Mouse (Mus musculus): Measurements from ENCODE around the gene Uchl3. TPM values are rescaled to one million over a fixed set of nuclear protein-coding genes. Genes with fewer than 3 reads are reported as not detected.

The Uchl3 gene
- 91.5 and 108 TPM in 2 replicates for polyA plus RNA-seq (2015; fragmentation: Nextera tagmentation; extraction: Ambion mirVana)

- Histone ChIP-seq H3K4me1 (peaks cover 6% of the 10 kb centered on the region; the same call in 1 of the 2 replicates), H3K27ac (replicated peaks) (peak within 1 kb of the TSS; percentile 56; the same call in 1 of the 2 replicates), H3K9ac (peak within 1 kb of the TSS; percentile 89), H3K27me3 (replicated peaks) (0 out of 2 replicates have a peak, but pooled peaks cover 4% of the 10 kb centered on the region), H3K36me3 (0 out of 2 replicates have a peak, but pooled peaks cover 2% of the 10 kb centered on the region), H3K4me3 (peak within 1 kb of the TSS; percentile 93), H3K4me2 (peak within 1 kb of the TSS; percentile 88), H3K9me3 (no peaks in the 10 kb centered on the region)
- under 1% methylated on average over 77 of the region's 81 CpGs for WGBS
- peak; percentile 88 for ATAC-seq (ENCODE audit: extremely low read depth, insufficient number of reproducible peaks, low FRiP score, low TSS enrichment)
These were observed at the start of gene Uchl3 for GRCm38 (mm10) chr14:101653581-101654525. Gene Uchl3 (plus strand): TSS chr14:101653967.

- WGBS, result 52% methylated on average over 2 of the region's 2 CpGs
These were observed 47.9 kb upstream of the Uchl3 start for GRCm38 (mm10) chr14:101605843-101606242.

GRCm38 (mm10) chr14:101607631-101608518, 45.9 kb upstream of the Uchl3 start:
- under 1% methylated on average over 62 of the region's 62 CpGs for WGBS
- Histone ChIP-seq H3K4me1 (peaks cover 22% of the 10 kb centered on the region), H3K27me3 (replicated peaks) (no peaks in the 10 kb centered on the region), H3K9me3 (no peaks in the 10 kb centered on the region), H3K4me3 (peak overlapping the region; percentile 91), H3K36me3 (no peaks in the 10 kb centered on the region), H3K4me2 (peak overlapping the region; percentile 96), H3K27ac (replicated peaks) (peak overlapping the region; percentile 94), H3K9ac (peak overlapping the region; percentile 95)
- peak; percentile 28; the same call in 1 of the 2 replicates for ATAC-seq (ENCODE audit: extremely low read depth, insufficient number of reproducible peaks, low FRiP score, low TSS enrichment)

More at GRCm38 (mm10) chr14:101605843-101606242, 47.9 kb upstream of the Uchl3 start:
- no peak overlapping the region for H3K9ac ChIP-seq
- no peaks in the 10 kb centered on the region for H3K27me3 ChIP-seq (replicated peaks)
- H3K4me1 ChIP-seq, result peaks cover 28% of the 10 kb centered on the region
- no peak overlapping the region for H3K27ac ChIP-seq (replicated peaks)
- H3K4me2 ChIP-seq, result peak overlapping the region; percentile 34; the same call in 1 of the 2 replicates
- H3K9me3 ChIP-seq, result no peaks in the 10 kb centered on the region
- no peak for ATAC-seq (ENCODE audit: extremely low read depth, insufficient number of reproducible peaks, low FRiP score, low TSS enrichment)
- no peaks in the 10 kb centered on the region for H3K36me3 ChIP-seq
- H3K4me3 ChIP-seq, result peak overlapping the region; percentile 11; the same call in 1 of the 2 replicates

- H3K36me3 ChIP-seq, result no peaks in the 10 kb centered on the region
- peak within 1 kb of the TSS; percentile 94 for H3K27ac ChIP-seq (replicated peaks)
- peak within 1 kb of the TSS; percentile 95 for H3K9ac ChIP-seq
- peak; percentile 74 for ATAC-seq (ENCODE audit: extremely low read depth, insufficient number of reproducible peaks, low FRiP score, low TSS enrichment)
- no peaks in the 10 kb centered on the region for H3K27me3 ChIP-seq (replicated peaks)
- H3K4me2 ChIP-seq, result peak within 1 kb of the TSS; percentile 96
- no peaks in the 10 kb centered on the region for H3K9me3 ChIP-seq
- H3K4me3 ChIP-seq, result peak within 1 kb of the TSS; percentile 91
- H3K4me1 ChIP-seq, result peaks cover 15% of the 10 kb centered on the region
- WGBS, result under 1% methylated on average over 62 of the region's 62 CpGs
These were observed 45.0 kb upstream of the Uchl3 start, which contains the start of gene Tbc1d4 for GRCm38 (mm10) chr14:101608519-101609368. Gene Tbc1d4 (minus strand): TSS chr14:101609191.

GRCm38 (mm10) chr14:101610701-101611100, 43.1 kb upstream of the Uchl3 start:
- Histone ChIP-seq H3K4me3 (no peak overlapping the region), H3K4me2 (no peak overlapping the region), H3K9me3 (no peaks in the 10 kb centered on the region), H3K4me1 (peaks cover 23% of the 10 kb centered on the region), H3K27me3 (replicated peaks) (no peaks in the 10 kb centered on the region), H3K27ac (replicated peaks) (no peak overlapping the region), H3K9ac (no peak overlapping the region), H3K36me3 (no peaks in the 10 kb centered on the region)
- ATAC-seq (ENCODE audit: extremely low read depth, insufficient number of reproducible peaks, low FRiP score, low TSS enrichment), result no peak
- WGBS, result 47% methylated on average over 10 of the region's 10 CpGs

GRCm38 (mm10) chr14:101613206-101613605, 40.6 kb upstream of the Uchl3 start:
- no peak overlapping the region for H3K27ac ChIP-seq (replicated peaks)
- H3K27me3 ChIP-seq (replicated peaks), result no peaks in the 10 kb centered on the region
- no peaks in the 10 kb centered on the region for H3K9me3 ChIP-seq
- H3K36me3 ChIP-seq, result no peaks in the 10 kb centered on the region
- no peak for ATAC-seq (ENCODE audit: extremely low read depth, insufficient number of reproducible peaks, low FRiP score, low TSS enrichment)
- H3K4me3 ChIP-seq, result no peak overlapping the region
- no peak overlapping the region for H3K4me2 ChIP-seq
- no peak overlapping the region for H3K9ac ChIP-seq
- peaks cover 14% of the 10 kb centered on the region for H3K4me1 ChIP-seq
- WGBS, result 50% methylated on average over 1 of the region's 1 CpGs

- Histone ChIP-seq H3K27me3 (replicated peaks) (no peaks in the 10 kb centered on the region), H3K36me3 (no peaks in the 10 kb centered on the region), H3K27ac (replicated peaks) (no peak overlapping the region), H3K4me3 (no peak overlapping the region), H3K9ac (no peak overlapping the region), H3K4me1 (peaks cover 14% of the 10 kb centered on the region), H3K4me2 (no peak overlapping the region), H3K9me3 (no peaks in the 10 kb centered on the region)
- 65% methylated on average over 9 of the region's 9 CpGs for WGBS
- no peak for ATAC-seq (ENCODE audit: extremely low read depth, insufficient number of reproducible peaks, low FRiP score, low TSS enrichment)
These were observed 37.6 kb upstream of the Uchl3 start for GRCm38 (mm10) chr14:101616178-101616577.

- no peak overlapping the region for H3K4me2 ChIP-seq
- ATAC-seq (ENCODE audit: extremely low read depth, insufficient number of reproducible peaks, low FRiP score, low TSS enrichment), result no peak
- no peak overlapping the region for H3K4me3 ChIP-seq
- no peak overlapping the region for H3K27ac ChIP-seq (replicated peaks)
- 75% methylated on average over 5 of the region's 5 CpGs for WGBS
- H3K9me3 ChIP-seq, result no peaks in the 10 kb centered on the region
- no peaks in the 10 kb centered on the region for H3K27me3 ChIP-seq (replicated peaks)
- H3K9ac ChIP-seq, result no peak overlapping the region
- no peaks in the 10 kb centered on the region for H3K36me3 ChIP-seq
- peaks cover 14% of the 10 kb centered on the region for H3K4me1 ChIP-seq
These were observed 36.1 kb upstream of the Uchl3 start for GRCm38 (mm10) chr14:101617680-101618079.

- 68% methylated on average over 2 of the region's 2 CpGs for WGBS
- Histone ChIP-seq H3K4me3 (no peak overlapping the region), H3K9ac (no peak overlapping the region), H3K9me3 (no peaks in the 10 kb centered on the region), H3K27me3 (replicated peaks) (no peaks in the 10 kb centered on the region), H3K4me2 (no peak overlapping the region), H3K36me3 (peaks cover 34% of the 10 kb centered on the region), H3K27ac (replicated peaks) (no peak overlapping the region), H3K4me1 (no peaks in the 10 kb centered on the region)
- ATAC-seq (ENCODE audit: extremely low read depth, insufficient number of reproducible peaks, low FRiP score, low TSS enrichment), result no peak
These were observed 23.2 kb upstream of the Uchl3 start for GRCm38 (mm10) chr14:101630548-101630947.

GRCm38 (mm10) chr14:101635765-101636164, 18.0 kb upstream of the Uchl3 start:
- Histone ChIP-seq H3K4me2 (no peak overlapping the region), H3K9ac (no peak overlapping the region), H3K27ac (replicated peaks) (no peak overlapping the region), H3K27me3 (replicated peaks) (no peaks in the 10 kb centered on the region), H3K4me3 (no peak overlapping the region), H3K36me3 (peaks cover 41% of the 10 kb centered on the region), H3K9me3 (no peaks in the 10 kb centered on the region), H3K4me1 (peaks cover 9% of the 10 kb centered on the region)
- WGBS, result 96% methylated on average over 1 of the region's 1 CpGs
- ATAC-seq (ENCODE audit: extremely low read depth, insufficient number of reproducible peaks, low FRiP score, low TSS enrichment), result no peak

Data from heart, embryonic 13.5 days (tissue).